Mouse (Mus musculus) heart, embryonic 15.5 days (tissue): Measurements from ENCODE around the gene Masp1. TPM values are rescaled to one million over a fixed set of nuclear protein-coding genes. Genes with fewer than 3 reads are reported as not detected.

ENCODE experiments used
- ATAC-seq: fragments of 200-750 bp; cut with Nextera tagmentation; replicated peaks from 2 replicates; pipeline ENCODE4 v1.8.0; 2017; ENCODE audit warnings: low read depth, moderate TSS enrichment; ENCODE audit not compliant: insufficient number of reproducible peaks, insufficient read depth, low FRiP score
- H3K27ac ChIP-seq: fragments of 300-500 bp; sonication (generic); 2 replicates; pipeline ENCODE4 v1.5.1; 2015; ENCODE audit warnings: mild to moderate bottlenecking, inconsistent platforms
- H3K27me3 ChIP-seq: fragments of 300-500 bp; sonication (generic); 2 replicates; pipeline ENCODE4 v1.6.1; 2015; ENCODE audit warnings: inconsistent platforms
- H3K36me3 ChIP-seq: fragments of 300-500 bp; sonication (generic); 2 replicates; pipeline ENCODE4 v1.6.1; 2015; ENCODE audit warnings: mild to moderate bottlenecking, inconsistent platforms
- H3K4me1 ChIP-seq: fragments of 300-500 bp; sonication (generic); replicated peaks from 2 replicates; pipeline ENCODE4 v1.6.1; 2015; ENCODE audit warnings: inconsistent platforms
- H3K4me2 ChIP-seq: fragments of 300-500 bp; sonication (generic); 2 replicates; pipeline ENCODE4 v1.6.1; 2015; ENCODE audit warnings: inconsistent platforms, mild to moderate bottlenecking, moderate library complexity
- H3K4me3 ChIP-seq: fragments of 300-500 bp; sonication (generic); 2 replicates; pipeline ENCODE4 v1.5.1; 2015; ENCODE audit warnings: mild to moderate bottlenecking, inconsistent platforms
- H3K9ac ChIP-seq: fragments of 300-500 bp; sonication (generic); 2 replicates; pipeline ENCODE4 v1.6.1; 2015; ENCODE audit warnings: mild to moderate bottlenecking, inconsistent platforms
- H3K9me3 ChIP-seq: fragments of 300-500 bp; sonication (generic); replicated peaks from 2 replicates; pipeline ENCODE4 v1.6.1; 2016; ENCODE audit warnings: inconsistent platforms
- WGBS: fragments of 180-500 bp; shearing (Covaris S2); methylation state at CpG from one replicate; pipeline ENCODE4 v1.1.7; 2015; ENCODE audit warnings: mixed read lengths; 5-methylcytosine and 5-hydroxymethylcytosine counted together
- polyA plus RNA-seq: library from polyadenylated mRNA; unstranded; fragments of >200 nt; fragmentation: Nextera tagmentation; extraction: Ambion mirVana; gene quantifications from 2 replicates; pipeline ENCODE4 v1.2.1, GENCODE M21; 2015

Masp1 gene
- polyA plus RNA-seq, 1 experiment from 2014 or later = 14.0 TPM

DNA sequence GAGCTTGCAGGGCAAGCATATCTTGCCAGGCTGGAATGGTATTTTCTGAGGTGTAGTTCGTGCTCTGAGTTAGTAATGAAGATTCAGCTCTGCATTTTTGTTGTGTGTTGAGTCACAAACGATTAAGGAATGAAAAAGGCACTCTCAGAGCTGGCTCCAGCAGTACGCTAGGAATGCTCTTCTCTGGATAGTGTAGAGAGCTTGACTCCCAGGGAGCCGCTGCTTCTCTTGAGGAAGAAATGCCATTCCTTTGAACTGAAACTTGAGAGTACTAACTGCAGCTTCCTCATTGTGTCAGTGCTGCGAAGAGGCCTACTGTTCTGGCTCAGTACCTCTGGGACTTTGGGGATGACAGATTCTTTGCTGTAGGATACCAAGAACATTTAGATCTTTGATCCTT, 96.8 kb downstream of the Masp1 start:
- no peaks in the 10 kb centered on the region for H3K27me3 ChIP-seq
- no peak overlapping the region for H3K9ac ChIP-seq
- no peak overlapping the region for H3K27ac ChIP-seq
- no peaks in the 10 kb centered on the region for H3K9me3 ChIP-seq
- no peak overlapping the region for H3K4me3 ChIP-seq
- H3K36me3 ChIP-seq = no peaks in the 10 kb centered on the region
- WGBS = 57% methylated on average over 5 of the region's 5 CpGs
- ATAC-seq = no peak
- no peak overlapping the region for H3K4me2 ChIP-seq
- H3K4me1 ChIP-seq = no peaks in the 10 kb centered on the region

DNA sequence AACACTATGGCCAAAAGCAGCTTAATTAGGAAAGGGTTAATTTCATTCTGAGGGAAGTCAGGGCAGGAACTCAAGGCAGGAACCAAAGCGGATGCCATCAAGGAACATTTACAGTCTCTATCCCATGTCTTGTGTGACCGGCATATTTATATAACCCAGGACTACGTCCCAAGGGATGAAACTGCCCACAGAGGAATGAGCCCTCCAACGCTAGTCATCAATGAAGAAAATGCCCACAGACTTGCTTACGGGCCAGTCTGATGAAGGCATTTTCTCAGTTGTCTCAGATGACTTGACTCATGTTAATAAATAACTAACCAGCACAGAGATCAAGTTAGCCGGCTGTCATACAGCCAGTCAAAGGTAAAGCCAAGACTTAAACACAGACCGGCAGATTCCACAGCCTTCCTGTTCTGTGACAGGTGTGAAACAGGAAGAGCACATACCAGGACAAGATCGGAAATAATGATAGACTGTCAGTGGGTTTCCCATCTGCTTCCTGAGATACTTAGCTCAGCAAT, 101.0 kb downstream of the Masp1 start:
- H3K9ac ChIP-seq = no peak overlapping the region
- no peak overlapping the region for H3K27ac ChIP-seq
- H3K36me3 ChIP-seq = no peaks in the 10 kb centered on the region
- no peak overlapping the region for H3K4me3 ChIP-seq
- H3K4me2 ChIP-seq = no peak overlapping the region
- H3K9me3 ChIP-seq = no peaks in the 10 kb centered on the region
- ATAC-seq = no peak
- WGBS = 80% methylated on average over 8 of the region's 8 CpGs
- H3K27me3 ChIP-seq = no peaks in the 10 kb centered on the region
- H3K4me1 ChIP-seq = peaks cover 9% of the 10 kb centered on the region; the same call in 1 of the 2 replicates

DNA sequence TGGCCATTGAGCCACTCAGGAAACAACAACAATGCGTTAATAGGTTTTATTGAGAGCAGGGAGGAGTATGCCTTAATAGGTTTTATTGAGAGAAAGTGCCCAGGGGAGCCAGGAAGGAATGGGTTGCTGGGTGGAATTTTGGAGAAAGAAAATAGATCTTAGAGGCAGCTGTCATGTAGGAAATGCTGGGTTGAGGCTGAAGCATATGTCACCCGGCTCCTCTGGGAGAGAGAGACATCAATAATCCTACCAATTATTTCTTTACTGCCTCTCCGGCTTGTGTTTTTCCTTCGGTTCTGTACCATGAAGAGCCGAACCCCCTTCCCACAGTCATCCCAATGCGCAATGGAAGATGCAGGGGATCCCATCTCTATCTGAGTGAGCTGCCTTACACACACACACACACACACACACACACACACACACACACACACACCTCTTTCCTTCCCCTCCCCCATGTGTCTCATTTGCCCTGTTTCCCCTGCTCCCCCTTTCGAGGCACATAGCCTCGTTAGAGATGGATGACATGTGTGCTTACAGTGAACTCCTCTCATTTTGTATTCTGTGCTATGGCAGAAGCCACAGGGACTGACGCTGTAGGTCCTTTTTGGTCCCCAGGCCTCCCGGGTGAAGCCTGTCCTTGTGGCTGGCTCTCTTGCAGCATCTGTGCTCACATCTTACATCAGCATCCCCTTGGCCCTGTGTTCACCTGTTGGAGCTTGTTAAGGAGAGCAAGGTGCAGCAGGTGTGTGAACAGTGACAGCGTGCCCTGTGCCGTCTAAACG, 103.0 kb downstream of the Masp1 start:
- ATAC-seq = no peak
- no peak overlapping the region for H3K4me2 ChIP-seq
- H3K27me3 ChIP-seq = no peaks in the 10 kb centered on the region
- H3K36me3 ChIP-seq = no peaks in the 10 kb centered on the region
- no peak overlapping the region for H3K27ac ChIP-seq
- no peak overlapping the region for H3K9ac ChIP-seq
- no peaks in the 10 kb centered on the region for H3K9me3 ChIP-seq
- H3K4me1 ChIP-seq = peaks cover 9% of the 10 kb centered on the region; the same call in 1 of the 2 replicates
- 75% methylated on average over 13 of the region's 13 CpGs for WGBS
- H3K4me3 ChIP-seq = no peak overlapping the region

DNA sequence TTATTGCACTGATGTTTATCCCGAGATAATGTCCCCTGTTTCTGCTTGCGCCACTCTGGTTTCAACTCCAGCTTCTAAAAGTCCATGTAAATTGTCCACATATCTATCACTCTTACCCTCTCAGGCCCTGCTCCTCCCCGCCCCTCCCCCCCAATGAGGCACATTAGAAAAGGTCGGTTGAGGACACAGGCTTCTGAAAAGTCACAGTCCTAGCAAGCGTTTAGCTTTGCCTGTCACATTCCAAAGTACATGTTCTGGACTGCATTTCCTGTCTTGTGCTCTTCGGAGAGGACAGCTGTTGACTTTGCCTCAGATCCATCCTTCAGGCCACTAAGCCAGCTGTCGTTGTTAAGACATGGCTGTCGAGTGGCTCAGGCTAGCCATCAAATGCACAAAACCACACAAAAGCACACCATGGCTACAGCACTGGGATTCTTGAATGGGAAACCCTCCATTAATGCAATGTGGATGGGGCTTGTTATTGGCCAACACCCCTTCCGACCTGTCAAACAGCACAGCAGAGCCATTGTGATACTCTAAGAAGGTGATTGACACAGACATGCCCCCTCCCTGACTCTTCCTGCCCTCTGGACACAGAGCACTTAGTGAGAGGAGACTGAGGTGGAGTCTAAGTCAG, 103.8 kb downstream of the Masp1 start:
- 30% methylated on average over 9 of the region's 9 CpGs for WGBS
- Histone ChIP-seq H3K27ac (no peak overlapping the region), H3K4me3 (peak overlapping the region; percentile 26), H3K4me2 (peak overlapping the region; percentile 51), H3K9me3 (no peaks in the 10 kb centered on the region), H3K9ac (peak overlapping the region; percentile 28; the same call in 1 of the 2 replicates), H3K27me3 (no peaks in the 10 kb centered on the region), H3K4me1 (peaks cover 9% of the 10 kb centered on the region; the same call in 1 of the 2 replicates), H3K36me3 (no peaks in the 10 kb centered on the region)
- ATAC-seq = no peak

DNA sequence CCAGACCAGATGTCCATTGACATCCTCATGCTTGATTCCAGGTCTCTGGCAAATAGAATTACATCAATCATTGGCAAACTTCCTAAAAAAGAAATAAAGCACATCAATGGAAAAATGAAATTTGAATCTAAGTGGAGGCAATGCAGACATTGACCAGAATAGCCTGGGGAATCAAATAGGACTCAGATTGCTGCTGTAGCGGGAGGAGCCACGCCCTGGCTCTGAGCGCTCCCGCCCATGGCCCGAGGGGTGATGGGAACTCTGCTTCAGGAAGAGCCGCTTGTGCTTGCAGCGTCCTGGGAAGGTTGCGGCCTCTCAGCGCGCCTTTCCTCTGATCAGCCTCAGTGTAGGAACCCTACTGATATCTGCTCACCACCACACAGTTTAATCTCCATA, 104.4 kb downstream of the Masp1 start:
- no peak overlapping the region for H3K27ac ChIP-seq
- WGBS = 25% methylated on average over 10 of the region's 10 CpGs
- peak; percentile 75; the same call in 1 of the 2 replicates for ATAC-seq
- peak overlapping the region; percentile 28; the same call in 1 of the 2 replicates for H3K9ac ChIP-seq
- peak overlapping the region; percentile 26 for H3K4me3 ChIP-seq
- no peaks in the 10 kb centered on the region for H3K36me3 ChIP-seq
- no peaks in the 10 kb centered on the region for H3K27me3 ChIP-seq
- H3K9me3 ChIP-seq = no peaks in the 10 kb centered on the region
- H3K4me1 ChIP-seq = peaks cover 9% of the 10 kb centered on the region; the same call in 1 of the 2 replicates
- peak overlapping the region; percentile 51 for H3K4me2 ChIP-seq

DNA sequence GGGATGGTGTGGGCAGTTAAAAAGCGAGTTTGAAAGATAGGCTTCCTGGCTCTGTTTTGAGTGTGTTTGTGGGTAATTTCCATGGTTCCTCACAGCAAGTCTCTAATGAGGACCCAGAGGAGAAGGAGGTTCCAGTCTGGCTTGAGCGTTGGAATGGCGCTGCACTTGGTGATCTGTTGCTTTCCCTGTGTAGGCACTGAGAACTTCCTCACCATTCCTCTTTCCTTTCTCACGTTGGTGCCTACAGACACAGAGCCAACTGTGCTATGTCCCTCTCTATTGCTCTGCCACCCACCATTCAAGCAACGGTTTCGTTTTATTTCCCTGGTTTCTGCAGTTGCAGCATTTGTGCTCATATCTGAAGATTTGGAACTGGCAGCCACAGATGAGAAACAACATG, 107.7 kb downstream of the Masp1 start:
- H3K9me3 ChIP-seq = no peaks in the 10 kb centered on the region
- no peak for ATAC-seq

DNA sequence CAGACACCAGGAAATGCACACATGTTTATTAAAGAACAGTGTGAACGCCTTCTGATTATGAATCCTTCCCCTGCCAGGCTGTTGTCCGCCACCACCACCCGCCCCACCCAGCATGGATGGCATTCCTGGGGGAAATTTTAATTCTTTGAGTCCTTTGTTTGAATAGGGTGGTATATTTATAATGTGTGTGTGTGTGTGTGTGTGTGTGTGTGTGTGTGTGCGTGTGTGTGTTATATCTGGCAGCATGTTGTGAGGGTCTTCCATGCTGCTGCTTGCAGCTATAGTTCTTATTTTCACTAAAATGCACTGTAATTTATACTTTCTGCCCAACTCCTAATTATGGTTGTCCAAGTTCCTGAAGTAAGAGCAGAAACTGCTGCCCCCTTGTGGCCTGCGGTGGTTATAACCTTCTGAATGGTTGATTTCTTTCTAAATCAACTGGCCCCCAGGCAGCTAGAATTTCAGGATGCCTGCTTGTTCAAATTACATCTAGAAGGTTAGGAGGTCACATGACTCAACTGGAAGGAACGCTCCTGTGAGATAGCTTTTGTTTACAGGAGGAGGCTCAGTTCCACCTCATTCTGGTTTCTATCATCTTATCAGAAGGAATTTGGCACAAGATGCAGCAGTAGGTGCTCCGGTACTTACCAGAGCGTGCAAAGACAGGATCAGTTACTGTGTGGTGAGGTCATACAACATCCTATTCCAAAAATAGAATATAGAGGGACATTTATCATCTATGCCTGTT, 117.4 kb downstream of the Masp1 start:
- WGBS = 26% methylated on average over 8 of the region's 8 CpGs
- no peak for ATAC-seq
- Histone ChIP-seq H3K4me2 (no peak overlapping the region), H3K36me3 (no peaks in the 10 kb centered on the region), H3K4me3 (no peak overlapping the region), H3K27me3 (no peaks in the 10 kb centered on the region), H3K9ac (no peak overlapping the region), H3K27ac (no peak overlapping the region), H3K4me1 (peaks cover 5% of the 10 kb centered on the region), H3K9me3 (no peaks in the 10 kb centered on the region)

More for the DNA sequence above, 107.7 kb downstream of the Masp1 start:
- Histone ChIP-seq H3K36me3 (no peaks in the 10 kb centered on the region), H3K4me3 (no peak overlapping the region), H3K27ac (no peak overlapping the region), H3K4me2 (no peak overlapping the region), H3K27me3 (no peaks in the 10 kb centered on the region), H3K9ac (no peak overlapping the region), H3K4me1 (peaks cover 9% of the 10 kb centered on the region; the same call in 1 of the 2 replicates)
- WGBS = 74% methylated on average over 6 of the region's 6 CpGs

DNA sequence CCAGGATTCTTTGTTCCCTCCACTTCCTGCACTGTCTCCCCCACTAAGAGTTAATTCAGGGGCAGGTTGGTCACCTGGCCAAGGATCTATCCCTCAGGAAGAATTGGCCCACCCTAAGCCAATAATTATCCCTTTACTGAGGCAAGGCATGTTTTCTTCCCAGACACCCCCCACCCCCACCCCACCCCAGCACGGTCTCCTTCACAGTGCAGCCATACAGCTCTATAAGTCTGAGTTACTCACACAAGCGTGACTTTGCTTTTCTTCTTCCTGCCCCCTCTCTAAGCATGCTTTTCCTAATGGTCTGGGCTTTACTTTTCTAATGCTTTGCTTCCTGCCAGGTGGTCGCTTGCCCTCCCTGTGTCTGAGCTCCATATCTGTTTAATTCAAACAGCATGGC, 118.7 kb downstream of the Masp1 start:
- Histone ChIP-seq H3K36me3 (no peaks in the 10 kb centered on the region), H3K9ac (no peak overlapping the region), H3K27me3 (no peaks in the 10 kb centered on the region), H3K4me1 (peaks cover 5% of the 10 kb centered on the region), H3K4me2 (no peak overlapping the region), H3K9me3 (no peaks in the 10 kb centered on the region), H3K4me3 (no peak overlapping the region), H3K27ac (no peak overlapping the region)
- WGBS = 67% methylated on average over 3 of the region's 3 CpGs
- no peak for ATAC-seq

DNA sequence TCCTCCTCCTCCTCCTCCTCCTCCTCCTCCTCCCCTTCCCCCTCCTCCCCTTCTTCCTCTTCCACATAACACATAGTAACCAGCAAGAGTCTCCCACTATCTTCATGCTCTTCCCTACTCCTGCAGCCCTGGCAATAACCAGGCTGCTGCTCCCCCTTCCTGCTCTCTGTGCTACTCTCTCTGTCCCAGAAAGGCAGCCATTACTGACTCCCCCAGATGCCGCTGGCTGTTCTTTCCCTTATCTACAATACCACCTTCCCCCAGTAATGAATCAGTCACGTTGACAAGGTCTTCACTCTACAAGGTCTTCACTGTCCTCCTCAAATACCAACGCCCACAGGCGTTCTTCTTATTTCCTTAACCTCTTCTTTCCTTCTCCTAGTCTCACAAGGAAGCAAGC, 119.2 kb downstream of the Masp1 start:
- ATAC-seq = no peak
- H3K36me3 ChIP-seq = no peaks in the 10 kb centered on the region
- WGBS = 25% methylated on average over 4 of the region's 4 CpGs
- H3K9ac ChIP-seq = no peak overlapping the region
- no peak overlapping the region for H3K4me3 ChIP-seq
- no peak overlapping the region for H3K27ac ChIP-seq
- no peaks in the 10 kb centered on the region for H3K9me3 ChIP-seq
- H3K4me2 ChIP-seq = no peak overlapping the region
- H3K27me3 ChIP-seq = no peaks in the 10 kb centered on the region
- H3K4me1 ChIP-seq = peaks cover 5% of the 10 kb centered on the region
